Mouse (Mus musculus) forebrain, embryonic 11.5 days (tissue): ENCODE measurements at regions not wholly inside any gene's neighbourhood (a gene's known extent, or its start where the extent isn't known, plus 50 kb on each side); places are given as distances from the start of the nearest gene placed in this dataset.

ENCODE experiments used
- ATAC-seq: fragments of 200-750 bp; cut with Nextera tagmentation; replicated peaks from 2 replicates; pipeline ENCODE4 v1.8.0; 2017; ENCODE audit warnings: moderate TSS enrichment; ENCODE audit not compliant: low FRiP score
- DNase-seq: peaks from one replicate; pipeline ENCODE4 v3.0.0-alpha.2; 2017; ENCODE audit warnings: low spot score
- H3K27ac ChIP-seq: fragments of 300-500 bp; sonication (generic); 2 replicates; pipeline ENCODE4 v1.5.1; 2014; ENCODE audit warnings: low read depth, low read length
- H3K27me3 ChIP-seq: fragments of 300-500 bp; sonication (generic); 2 replicates; pipeline ENCODE4 v1.6.1; 2014; ENCODE audit warnings: mild to moderate bottlenecking, low read length, mixed read lengths; ENCODE audit not compliant: control insufficient read depth, insufficient read depth
- H3K36me3 ChIP-seq: fragments of 300-500 bp; sonication (generic); 2 replicates; pipeline ENCODE4 v1.6.1; 2014; ENCODE audit warnings: mild to moderate bottlenecking, low read length, moderate library complexity, mixed read lengths; ENCODE audit not compliant: control insufficient read depth, insufficient read depth
- H3K4me1 ChIP-seq: fragments of 300-500 bp; sonication (generic); replicated peaks from 2 replicates; pipeline ENCODE4 v1.6.1; 2014; ENCODE audit warnings: low read length, mixed read lengths; ENCODE audit not compliant: control insufficient read depth, insufficient read depth
- H3K4me2 ChIP-seq: fragments of 300-500 bp; sonication (generic); 2 replicates; pipeline ENCODE4 v1.6.1; 2014; ENCODE audit warnings: low read depth, mild to moderate bottlenecking, low read length, moderate library complexity, mixed read lengths; ENCODE audit not compliant: severe bottlenecking
- H3K4me3 ChIP-seq: fragments of 300-500 bp; sonication (generic); 2 replicates; pipeline ENCODE4 v1.5.1; 2014; ENCODE audit warnings: low read depth, low read length
- H3K9ac ChIP-seq: fragments of 300-500 bp; sonication (generic); 2 replicates; pipeline ENCODE4 v1.6.1; 2014; ENCODE audit warnings: low read length
- H3K9me3 ChIP-seq: fragments of 300-500 bp; sonication (generic); 2 replicates; pipeline ENCODE4 v1.6.1; 2016; ENCODE audit warnings: low read length, mixed read lengths; ENCODE audit not compliant: control insufficient read depth
- WGBS: fragments of 180-500 bp; shearing (Covaris S2); extraction: QIAGEN DNeasy Blood & Tissue Kit; methylation state at CpG from one replicate; pipeline ENCODE4 v1.1.7; 2014; 5-methylcytosine and 5-hydroxymethylcytosine counted together

GRCm38 (mm10) chr4:55615808-55616207 lies 83.5 kb upstream of the Klf4 start:
- no peak for ATAC-seq
- DNase-seq, result no peak
- no peaks in the 10 kb centered on the region for H3K9me3 ChIP-seq

GRCm38 (mm10) chr4:55613523-55613922 lies 81.3 kb upstream of the Klf4 start:
- H3K4me2 ChIP-seq, result no peak overlapping the region
- 84% methylated on average over 3 of the region's 3 CpGs for WGBS
- no peak for DNase-seq
- no peak overlapping the region for H3K4me3 ChIP-seq
- H3K9ac ChIP-seq, result no peak overlapping the region
- H3K4me1 ChIP-seq, result no peaks in the 10 kb centered on the region
- ATAC-seq, result no peak
- H3K9me3 ChIP-seq, result no peaks in the 10 kb centered on the region
- H3K27me3 ChIP-seq, result no peaks in the 10 kb centered on the region
- H3K36me3 ChIP-seq, result no peaks in the 10 kb centered on the region
- H3K27ac ChIP-seq, result no peak overlapping the region

More at GRCm38 (mm10) chr4:55615808-55616207, 83.5 kb upstream of the Klf4 start:
- H3K27ac ChIP-seq, result no peak overlapping the region
- no peak overlapping the region for H3K4me2 ChIP-seq
- no peaks in the 10 kb centered on the region for H3K27me3 ChIP-seq
- H3K36me3 ChIP-seq, result no peaks in the 10 kb centered on the region
- H3K9ac ChIP-seq, result no peak overlapping the region
- no peaks in the 10 kb centered on the region for H3K4me1 ChIP-seq
- H3K4me3 ChIP-seq, result no peak overlapping the region
- WGBS, result 79% methylated on average over 6 of the region's 6 CpGs

GRCm38 (mm10) chr4:55610998-55611397 lies 78.7 kb upstream of the Klf4 start:
- Histone ChIP-seq H3K27ac (no peak overlapping the region), H3K4me1 (no peaks in the 10 kb centered on the region), H3K9ac (no peak overlapping the region), H3K4me2 (no peak overlapping the region), H3K4me3 (no peak overlapping the region), H3K27me3 (no peaks in the 10 kb centered on the region), H3K9me3 (no peaks in the 10 kb centered on the region), H3K36me3 (no peaks in the 10 kb centered on the region)
- ATAC-seq (no peak), DNase-seq (no peak)
- WGBS, result 90% methylated on average over 4 of the region's 4 CpGs

GRCm38 (mm10) chr4:55609214-55609613 lies 76.9 kb upstream of the Klf4 start:
- Histone ChIP-seq H3K27me3 (no peaks in the 10 kb centered on the region), H3K4me2 (no peak overlapping the region), H3K4me3 (no peak overlapping the region), H3K4me1 (no peaks in the 10 kb centered on the region), H3K9me3 (no peaks in the 10 kb centered on the region), H3K36me3 (no peaks in the 10 kb centered on the region), H3K27ac (no peak overlapping the region), H3K9ac (no peak overlapping the region)
- ATAC-seq (no peak), DNase-seq (no peak)
- 84% methylated on average over 5 of the region's 5 CpGs for WGBS

GRCm38 (mm10) chr4:55605541-55605940 lies 73.3 kb upstream of the Klf4 start:
- H3K27me3 ChIP-seq, result no peaks in the 10 kb centered on the region
- H3K27ac ChIP-seq, result no peak overlapping the region
- H3K36me3 ChIP-seq, result no peaks in the 10 kb centered on the region
- no peak overlapping the region for H3K4me3 ChIP-seq
- no peak overlapping the region for H3K9ac ChIP-seq
- H3K4me2 ChIP-seq, result no peak overlapping the region
- 84% methylated on average over 9 of the region's 9 CpGs for WGBS
- ATAC-seq (no peak), DNase-seq (no peak)
- H3K9me3 ChIP-seq, result no peaks in the 10 kb centered on the region
- H3K4me1 ChIP-seq, result no peaks in the 10 kb centered on the region

GRCm38 (mm10) chr4:55604915-55605314 lies 72.6 kb upstream of the Klf4 start:
- WGBS, result 93% methylated on average over 11 of the region's 11 CpGs
- Histone ChIP-seq H3K27ac (no peak overlapping the region), H3K4me3 (no peak overlapping the region), H3K36me3 (no peaks in the 10 kb centered on the region), H3K4me2 (no peak overlapping the region), H3K9me3 (no peaks in the 10 kb centered on the region), H3K9ac (no peak overlapping the region), H3K4me1 (no peaks in the 10 kb centered on the region), H3K27me3 (no peaks in the 10 kb centered on the region)
- ATAC-seq (no peak), DNase-seq (no peak)

- DNase-seq, result no peak
- Histone ChIP-seq H3K4me1 (no peaks in the 10 kb centered on the region), H3K27ac (no peak overlapping the region), H3K36me3 (no peaks in the 10 kb centered on the region), H3K4me3 (no peak overlapping the region), H3K27me3 (no peaks in the 10 kb centered on the region), H3K9ac (no peak overlapping the region), H3K9me3 (no peaks in the 10 kb centered on the region), H3K4me2 (no peak overlapping the region)
- WGBS, result 74% methylated on average over 4 of the region's 4 CpGs
- no peak for ATAC-seq
Measured at GRCm38 (mm10) chr4:55603821-55604435, 71.7 kb upstream of the Klf4 start.

GRCm38 (mm10) chr4:55595203-55595602 lies 62.9 kb upstream of the Klf4 start:
- Histone ChIP-seq H3K4me1 (no peaks in the 10 kb centered on the region), H3K36me3 (no peaks in the 10 kb centered on the region), H3K27ac (no peak overlapping the region), H3K9me3 (no peaks in the 10 kb centered on the region), H3K4me2 (no peak overlapping the region), H3K4me3 (no peak overlapping the region), H3K9ac (no peak overlapping the region), H3K27me3 (no peaks in the 10 kb centered on the region)
- 92% methylated on average over 7 of the region's 7 CpGs for WGBS
- ATAC-seq, result no peak
- DNase-seq, result no peak

GRCm38 (mm10) chr4:55594699-55595098 lies 62.4 kb upstream of the Klf4 start:
- WGBS, result 85% methylated on average over 6 of the region's 6 CpGs
- no peaks in the 10 kb centered on the region for H3K36me3 ChIP-seq
- no peaks in the 10 kb centered on the region for H3K4me1 ChIP-seq
- DNase-seq, result no peak
- no peak overlapping the region for H3K9ac ChIP-seq
- no peak overlapping the region for H3K4me2 ChIP-seq
- ATAC-seq, result no peak
- no peaks in the 10 kb centered on the region for H3K9me3 ChIP-seq
- no peak overlapping the region for H3K4me3 ChIP-seq
- H3K27me3 ChIP-seq, result no peaks in the 10 kb centered on the region
- no peak overlapping the region for H3K27ac ChIP-seq
